Mouse (Mus musculus): ENCODE results near the gene Mettl8. TPM values are rescaled to one million over a fixed set of nuclear protein-coding genes. Genes with fewer than 3 reads are reported as not detected.

The Mettl8 gene
- polyA plus RNA-seq, 1 experiment from 2014 or later = 17.8 TPM

GRCm38 (mm10) chr2:70920937-70921596, 134.3 kb downstream of the Mettl8 start:
- no peaks in the 10 kb centered on the region for H3K27me3 ChIP-seq (ENCODE audit: insufficient read depth, low read length)
- H3K4me2 ChIP-seq (replicated peaks; ENCODE audit: low read depth, low read length) = no peak overlapping the region
- no peak overlapping the region for H3K4me3 ChIP-seq (ENCODE audit: low read length)
- ATAC-seq (ENCODE audit: low FRiP score, low TSS enrichment) = no peak
- H3K9ac ChIP-seq (replicated peaks; ENCODE audit: low read length) = no peak overlapping the region
- H3K4me1 ChIP-seq (ENCODE audit: insufficient read depth, low read length) = no peaks in the 10 kb centered on the region
- H3K36me3 ChIP-seq (ENCODE audit: insufficient read depth, low read length) = no peaks in the 10 kb centered on the region
- no peaks in the 10 kb centered on the region for H3K9me3 ChIP-seq (ENCODE audit: low read length)
- H3K27ac ChIP-seq (ENCODE audit: low read length) = no peak overlapping the region
- WGBS = 61% methylated on average over 8 of the region's 8 CpGs

- no peak overlapping the region for H3K9ac ChIP-seq (replicated peaks; ENCODE audit: low read length)
- H3K9me3 ChIP-seq (ENCODE audit: low read length) = no peaks in the 10 kb centered on the region
- H3K4me3 ChIP-seq (ENCODE audit: low read length) = no peak overlapping the region
- 55% methylated on average over 2 of the region's 2 CpGs for WGBS
- no peak for ATAC-seq (ENCODE audit: low FRiP score, low TSS enrichment)
- H3K27ac ChIP-seq (ENCODE audit: low read length) = no peak overlapping the region
- H3K27me3 ChIP-seq (ENCODE audit: insufficient read depth, low read length) = no peaks in the 10 kb centered on the region
- no peaks in the 10 kb centered on the region for H3K36me3 ChIP-seq (ENCODE audit: insufficient read depth, low read length)
- no peaks in the 10 kb centered on the region for H3K4me1 ChIP-seq (ENCODE audit: insufficient read depth, low read length)
- no peak overlapping the region for H3K4me2 ChIP-seq (replicated peaks; ENCODE audit: low read depth, low read length)
Measured at GRCm38 (mm10) chr2:70919913-70920522, 135.4 kb downstream of the Mettl8 start.

- no peak overlapping the region for H3K4me2 ChIP-seq (replicated peaks; ENCODE audit: low read depth, low read length)
- H3K4me1 ChIP-seq (ENCODE audit: insufficient read depth, low read length) = no peaks in the 10 kb centered on the region
- no peak for ATAC-seq (ENCODE audit: low FRiP score, low TSS enrichment)
- no peak overlapping the region for H3K9ac ChIP-seq (replicated peaks; ENCODE audit: low read length)
- no peak overlapping the region for H3K27ac ChIP-seq (ENCODE audit: low read length)
- H3K36me3 ChIP-seq (ENCODE audit: insufficient read depth, low read length) = no peaks in the 10 kb centered on the region
- no peaks in the 10 kb centered on the region for H3K27me3 ChIP-seq (ENCODE audit: insufficient read depth, low read length)
- no peaks in the 10 kb centered on the region for H3K9me3 ChIP-seq (ENCODE audit: low read length)
- 96% methylated on average over 2 of the region's 2 CpGs for WGBS
- H3K4me3 ChIP-seq (ENCODE audit: low read length) = no peak overlapping the region
Measured at GRCm38 (mm10) chr2:70918516-70918915, 136.9 kb downstream of the Mettl8 start.

Other genes starting within 250 kb of the Mettl8 start
- gene Tlk1, start 229.9 kb downstream of the Mettl8 start, polyA plus RNA-seq (2015; fragmentation: Nextera tagmentation; extraction: Ambion mirVana) = 25.0 and 28.6 TPM in 2 replicates
- gene Dcaf17, start 255 bp downstream of the Mettl8 start, polyA plus RNA-seq (2015; fragmentation: Nextera tagmentation; extraction: Ambion mirVana) = 37.7 and 39.0 TPM in 2 replicates
- 1.3 and 1.5 TPM in 2 replicates for gene Cybrd1, start 62.3 kb upstream of the Mettl8 start, polyA plus RNA-seq (2015; fragmentation: Nextera tagmentation; extraction: Ambion mirVana)
- gene Dync1i2, start 156.1 kb upstream of the Mettl8 start, polyA plus RNA-seq (2015; fragmentation: Nextera tagmentation; extraction: Ambion mirVana) = 76.1 and 85.8 TPM in 2 replicates